Mouse (Mus musculus) fat pad, adult 2 months (tissue): ENCODE results near the gene Cept1.

Experiments
- DNase-seq: peaks from one replicate; pipeline ENCODE4 v3.0.0-alpha.2; 2011; ENCODE audit warnings: low read depth, low spot score; ENCODE audit errors: extremely low read depth

Cept1 gene

GRCm38 (mm10) chr3:106495346-106496044 lies 52.1 kb downstream of the Cept1 start:
- no peak for DNase-seq

DNA sequence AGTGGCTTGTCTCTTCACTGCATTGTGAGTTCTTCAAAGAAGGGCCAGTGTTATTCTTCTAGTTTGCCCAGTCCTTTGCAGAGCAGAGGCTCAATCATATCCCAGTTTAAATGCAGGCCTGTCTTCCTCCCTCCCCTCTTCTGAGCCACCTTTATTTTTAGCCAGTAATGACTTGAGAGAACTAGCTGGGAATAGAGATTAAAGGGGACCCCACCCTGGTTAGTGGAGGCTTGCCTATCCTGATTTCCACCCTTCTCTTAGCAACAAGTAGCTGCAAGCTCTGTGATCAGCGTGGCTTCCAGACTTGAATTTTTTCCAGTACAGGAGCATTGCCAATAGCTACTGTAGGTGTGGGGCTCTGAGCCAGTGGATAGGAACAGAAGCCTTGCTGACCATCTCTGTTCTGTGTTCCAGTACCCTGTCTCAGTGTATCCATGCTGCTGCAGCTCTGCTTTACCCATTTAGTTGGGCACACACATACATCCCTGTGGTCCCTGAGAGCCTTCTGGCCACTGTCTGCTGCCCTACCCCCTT lies 53.1 kb downstream of the Cept1 start:
- no peak for DNase-seq

- DNase-seq = no peak
Observed at GRCm38 (mm10) chr3:106493882-106494281, 53.7 kb downstream of the Cept1 start.

DNA sequence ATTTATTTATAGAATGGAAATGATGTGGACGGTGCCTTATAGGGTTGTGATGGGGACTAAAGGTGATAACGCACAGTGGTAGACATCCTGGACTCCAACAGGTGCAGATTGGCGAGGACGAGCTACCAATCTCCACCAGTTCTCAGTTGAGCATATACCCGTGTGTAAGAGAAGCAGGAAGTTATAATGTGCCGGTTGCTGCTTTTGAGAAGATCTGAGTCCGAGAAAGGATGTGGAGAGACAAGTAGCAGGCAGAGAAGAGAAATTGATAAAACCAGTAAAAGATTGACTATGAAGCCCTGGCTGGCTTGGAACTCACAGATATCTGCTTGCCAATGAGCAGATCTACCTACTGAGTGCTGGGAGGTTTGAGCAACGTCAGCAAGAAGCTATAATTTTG lies 54.4 kb downstream of the Cept1 start:
- no peak for DNase-seq

DNA sequence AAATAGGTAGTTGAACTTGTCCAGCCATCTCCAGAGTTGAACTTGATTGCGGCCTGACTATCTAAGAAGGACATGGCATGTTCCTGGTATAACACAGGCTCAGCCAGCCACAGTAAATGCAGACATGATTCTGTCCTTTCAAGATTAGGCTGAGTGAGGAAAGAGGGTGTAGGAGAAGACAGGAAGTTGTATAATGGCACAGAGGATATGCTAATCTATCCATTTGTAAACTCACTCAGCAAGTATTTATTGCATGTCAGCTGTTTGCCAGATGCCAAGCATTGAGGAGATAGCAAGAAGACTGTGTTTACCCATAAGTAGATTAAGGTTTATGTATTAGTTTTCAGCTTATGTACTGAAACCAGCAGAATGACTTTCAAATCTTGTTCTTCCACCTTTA lies 54.9 kb downstream of the Cept1 start:
- DNase-seq = no peak

DNA sequence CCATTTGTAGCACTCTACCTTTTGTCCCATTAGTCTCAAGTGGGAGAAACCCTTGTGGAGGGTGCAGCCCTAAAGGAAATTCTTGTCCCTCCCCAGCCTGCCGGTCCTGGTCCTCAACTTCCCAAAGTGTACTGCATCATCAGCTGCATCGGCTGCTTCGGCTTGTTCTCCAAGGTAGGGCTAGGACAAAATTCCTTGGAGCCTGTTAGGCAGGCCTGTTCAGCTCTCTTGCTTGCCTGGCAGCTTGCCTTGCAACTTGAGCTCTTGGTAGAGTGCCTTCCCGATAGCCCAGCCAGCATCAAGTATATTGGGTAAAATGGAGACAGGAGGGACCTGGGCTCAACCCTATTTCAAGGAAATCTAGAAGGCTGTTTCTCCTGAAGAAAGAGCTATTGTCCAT lies 57.4 kb downstream of the Cept1 start:
- DNase-seq = no peak

DNA sequence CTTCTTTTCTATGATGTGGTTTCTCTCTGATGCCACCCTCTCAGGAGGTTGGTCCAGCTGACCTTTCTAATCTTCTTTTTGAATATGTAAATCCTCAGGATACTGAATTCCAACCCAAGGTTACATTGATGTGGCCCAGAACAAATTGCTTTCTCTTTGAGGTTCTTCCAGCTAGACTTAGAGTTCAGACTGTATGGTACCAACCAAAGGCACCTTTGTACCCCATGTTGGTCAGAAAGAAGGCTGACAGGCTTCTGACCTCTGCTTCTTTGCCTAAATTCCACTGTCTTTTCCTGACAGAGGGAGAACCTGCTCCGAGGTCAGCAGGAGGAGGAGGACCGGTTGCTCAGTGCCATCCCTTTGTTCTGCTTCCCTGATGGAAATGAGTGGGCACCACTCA lies 60.1 kb downstream of the Cept1 start:
- no peak for DNase-seq

DNA sequence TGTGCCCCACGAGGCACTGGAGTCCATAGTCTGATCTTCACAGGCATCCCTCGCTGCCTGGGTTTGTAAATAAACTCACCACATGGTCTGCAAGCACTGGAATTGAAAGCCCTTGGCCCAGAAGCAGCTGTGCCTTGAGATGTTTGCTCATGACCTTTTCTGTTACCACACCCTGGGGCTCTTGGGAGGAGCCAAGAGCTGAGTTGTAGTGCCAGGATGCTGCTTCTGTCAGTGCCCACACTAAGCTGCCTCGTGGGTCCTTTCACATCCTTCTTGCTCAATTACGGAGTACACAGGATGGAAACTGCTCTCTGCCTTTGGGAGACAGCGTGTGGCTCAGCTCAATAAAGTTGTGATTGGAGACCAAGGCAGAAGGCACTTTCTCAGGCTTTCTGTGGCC lies 61.8 kb downstream of the Cept1 start:
- DNase-seq = no peak

DNA sequence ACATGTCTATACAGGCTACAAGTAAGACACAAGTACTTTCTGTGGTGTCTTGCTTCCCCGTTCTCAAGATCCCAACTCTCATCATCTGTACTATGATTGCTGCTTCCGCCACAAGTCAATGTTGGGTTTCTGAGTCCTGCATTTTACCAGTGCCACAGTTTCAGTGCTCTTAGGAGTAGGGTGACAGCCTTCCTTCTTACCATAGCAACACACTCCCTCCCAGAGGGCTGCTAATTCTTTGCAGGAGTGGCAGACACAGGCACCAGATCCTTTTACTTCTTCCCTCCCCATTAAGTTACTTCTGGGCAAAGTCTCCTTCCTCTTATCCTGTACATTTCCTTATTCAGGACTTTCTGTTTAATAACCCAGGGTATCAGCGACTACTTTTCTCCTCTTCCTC lies 62.7 kb downstream of the Cept1 start:
- no peak for DNase-seq

DNA sequence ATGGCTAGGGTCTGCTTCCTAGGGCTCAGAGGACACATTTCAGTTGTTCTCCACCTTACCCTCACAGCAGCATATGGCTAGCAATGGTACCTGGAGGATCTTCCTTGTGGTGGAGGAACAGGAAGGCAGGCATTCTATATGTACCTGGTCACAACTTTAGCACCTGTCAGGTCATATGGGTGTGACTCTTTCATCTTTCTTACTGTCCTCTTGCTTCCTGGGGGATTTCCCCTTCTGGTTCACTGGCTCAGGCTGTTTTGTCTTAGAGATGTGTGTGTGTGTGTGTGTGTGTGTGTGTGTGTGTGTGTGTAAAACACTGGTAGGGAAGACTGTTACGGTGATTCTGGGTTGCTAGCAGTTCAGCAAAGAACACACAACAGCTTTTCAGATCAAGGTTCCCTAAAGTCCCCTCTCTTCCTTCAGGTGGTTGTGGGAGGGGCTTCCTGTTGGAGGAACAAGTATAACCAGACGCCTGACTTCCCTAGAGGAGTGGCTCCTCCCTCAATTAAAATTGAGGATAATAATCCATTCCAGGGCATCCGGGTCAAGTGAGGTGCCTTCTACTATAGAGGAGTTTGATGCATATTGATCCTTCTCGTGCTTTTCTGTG lies 63.7 kb downstream of the Cept1 start:
- DNase-seq = no peak

DNA sequence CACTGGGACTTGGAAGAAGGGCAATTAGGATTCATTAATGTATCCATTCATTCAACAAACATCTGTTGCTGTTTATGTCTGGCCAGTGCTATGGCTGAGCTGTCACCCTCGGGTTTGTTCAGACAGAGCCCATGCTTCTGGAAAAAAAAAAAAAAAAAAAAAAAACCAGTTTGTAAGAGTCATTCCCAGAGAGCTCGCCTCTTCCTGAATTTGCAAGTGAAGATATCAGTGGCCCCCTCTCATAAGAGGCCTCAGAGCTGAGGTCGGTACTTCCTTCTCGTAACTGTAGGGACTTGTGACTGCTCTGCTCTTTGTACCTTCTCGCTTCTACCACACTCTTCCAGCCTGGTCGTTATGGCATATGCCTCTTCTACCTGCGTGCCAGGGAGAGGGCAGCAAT lies 64.3 kb downstream of the Cept1 start:
- DNase-seq = no peak

- DNase-seq = no peak
Observed at GRCm38 (mm10) chr3:106482281-106483081, 65.1 kb downstream of the Cept1 start, which contains the start of gene Dennd2d. Dennd2d (plus strand) TSS chr3:106482405.

GRCm38 (mm10) chr3:106476863-106477262 lies 70.7 kb downstream of the Cept1 start:
- DNase-seq = no peak

DNA sequence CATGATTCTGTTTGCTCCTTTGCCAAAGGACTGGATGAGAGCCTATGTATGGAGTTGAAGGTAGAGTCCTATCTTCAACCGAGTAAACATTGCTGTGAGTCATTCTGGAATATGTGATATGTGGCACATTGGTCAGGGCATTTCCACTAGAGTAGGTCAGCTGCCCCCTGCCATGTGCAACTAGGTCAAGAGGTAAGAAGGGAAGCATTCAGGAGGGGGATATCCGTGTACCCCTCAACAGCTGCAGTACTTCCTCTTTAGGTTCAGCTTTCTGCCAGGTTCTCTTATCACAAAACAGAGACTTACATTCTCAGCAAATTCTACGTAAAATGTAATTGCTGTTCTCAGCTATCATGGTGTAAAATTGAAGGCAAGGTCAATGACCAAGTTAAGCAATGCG lies 73.4 kb downstream of the Cept1 start:
- DNase-seq = no peak

GRCm38 (mm10) chr3:106464750-106465149 lies 82.9 kb downstream of the Cept1 start:
- DNase-seq = no peak

DNA sequence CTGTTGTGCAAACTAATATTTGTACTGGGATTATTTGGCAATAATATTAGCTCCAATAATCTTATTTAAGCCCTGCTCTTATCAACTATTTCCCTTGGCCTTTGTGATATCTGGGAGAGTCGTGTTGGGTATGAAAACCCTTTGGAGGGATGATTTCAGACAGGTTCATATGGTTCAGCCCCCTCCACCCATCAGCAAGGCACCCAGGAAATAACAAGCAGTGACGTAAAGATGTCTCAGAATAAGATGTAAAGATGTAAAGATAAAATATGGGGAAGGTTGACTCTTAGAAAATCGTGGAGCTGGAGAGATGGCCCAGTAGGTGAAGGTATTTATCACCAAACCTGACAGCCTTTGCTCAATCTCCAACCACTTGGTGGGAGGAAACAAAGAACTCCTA lies 85.1 kb downstream of the Cept1 start:
- no peak for DNase-seq

DNA sequence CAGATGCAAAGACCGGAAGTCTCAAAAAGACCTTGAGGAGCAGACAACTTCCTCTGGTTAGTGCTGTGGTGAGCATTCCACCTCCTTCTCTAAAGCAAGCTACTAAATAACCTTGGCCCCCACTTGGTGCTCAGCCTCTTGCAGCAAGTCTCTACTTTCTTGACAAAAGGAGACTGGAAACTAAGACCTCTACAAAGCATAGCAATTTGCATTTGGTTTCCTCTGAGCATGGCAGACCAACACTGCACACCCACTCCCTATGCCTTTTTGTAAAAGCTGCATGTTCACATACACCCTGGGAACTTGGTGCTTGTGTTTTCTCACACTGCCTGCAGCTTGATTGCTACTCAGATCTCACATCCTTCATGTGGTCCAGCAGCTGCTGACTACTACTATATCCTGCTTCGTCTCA lies 85.5 kb downstream of the Cept1 start:
- DNase-seq = no peak

DNA sequence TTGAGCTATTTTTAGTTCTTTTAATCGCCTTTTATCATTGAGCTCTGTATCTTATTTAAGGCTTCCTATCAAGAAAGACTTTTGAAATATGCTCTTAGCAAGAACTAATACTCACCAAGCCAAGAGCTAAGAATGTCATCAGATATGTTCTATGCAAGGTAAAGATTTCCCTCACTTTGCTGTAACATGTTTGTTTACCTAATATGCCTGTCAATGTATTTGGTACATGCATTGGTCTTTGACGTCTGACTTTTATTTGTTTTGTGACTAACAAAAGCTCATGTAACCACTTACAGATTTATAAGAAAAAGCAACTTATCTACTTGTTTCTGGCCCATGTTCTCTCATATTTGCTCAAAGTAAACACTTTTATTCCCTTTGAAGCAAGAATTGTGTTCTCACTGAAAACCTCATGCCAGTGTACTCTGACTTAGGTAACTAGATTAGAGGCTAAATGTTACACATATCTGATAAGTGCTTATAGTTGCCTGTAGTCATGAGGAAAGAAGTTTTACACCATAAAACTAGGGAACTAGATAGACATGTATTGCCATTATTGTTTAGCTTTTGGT lies 90.2 kb downstream of the Cept1 start:
- no peak for DNase-seq

- no peak for DNase-seq
Observed at GRCm38 (mm10) chr3:106452616-106453015, 95.0 kb downstream of the Cept1 start.
